Mouse (Mus musculus) heart, adult 2 months (tissue): ENCODE measurements around the gene Tmem273. TPM values are rescaled to one million over a fixed set of nuclear protein-coding genes. Genes with fewer than 3 reads are reported as not detected.

ENCODE experiments used
- DNase-seq, 2 experiments: peaks; one replicate each; pipeline ENCODE4 v3.0.0; 2021
- H3K27ac ChIP-seq: fragments of 200-600 bp; 2 replicates; pipeline ENCODE4 v1.8.1; 2022
- H3K27me3 ChIP-seq: fragments of 200-500 bp; 2 replicates; pipeline ENCODE4 v1.6.1; 2012; ENCODE audit warnings: mild to moderate bottlenecking, low read length, inconsistent platforms, mixed read lengths; ENCODE audit not compliant: control insufficient read depth, insufficient read depth
- H3K36me3 ChIP-seq: fragments of 200-500 bp; 2 replicates; pipeline ENCODE4 v1.6.1; 2012; ENCODE audit warnings: low read length, inconsistent platforms; ENCODE audit not compliant: control insufficient read depth, insufficient read depth
- H3K4me1 ChIP-seq: fragments of 200-500 bp; 2 replicates; pipeline ENCODE4 v1.6.1; 2011; ENCODE audit warnings: low read length; ENCODE audit not compliant: control insufficient read depth, insufficient read depth
- H3K4me3 ChIP-seq: fragments of 200-600 bp; 2 replicates; pipeline ENCODE4 v1.8.1; 2022
- H3K79me2 ChIP-seq: fragments of 200-500 bp; replicated peaks from 2 replicates; pipeline ENCODE4 v1.6.1; 2012; ENCODE audit warnings: mild to moderate bottlenecking, inconsistent platforms, low read length, moderate library complexity, mixed read lengths; ENCODE audit not compliant: control insufficient read depth, insufficient read depth
- H3K9ac ChIP-seq: fragments of 200-500 bp; 2 replicates; pipeline ENCODE4 v1.6.1; 2012; ENCODE audit warnings: low read depth, mild to moderate bottlenecking, control low read depth, inconsistent platforms, low read length, mixed read lengths
- CTCF ChIP-seq: fragments of 200-600 bp; IDR thresholded peaks from 2 replicates; pipeline ENCODE4 v1.8.1; 2022; ENCODE audit warnings: antibody characterized with exemption, mild to moderate bottlenecking, moderate library complexity
- EP300 ChIP-seq: fragments of 200-500 bp; IDR thresholded peaks from 2 replicates; pipeline ENCODE4 v1.6.1; 2011; ENCODE audit warnings: low read depth, low read length, control low read depth; ENCODE audit not compliant: insufficient read depth
- POLR2A ChIP-seq: fragments of 200-500 bp; IDR thresholded peaks from 2 replicates; pipeline ENCODE4 v1.6.1; 2011; ENCODE audit warnings: mild to moderate bottlenecking, low read depth, low read length, control low read depth; ENCODE audit not compliant: insufficient read depth
- WGBS: fragments of 180-500 bp; shearing (Covaris S2); methylation state at CpG from one replicate; pipeline ENCODE4 v1.1.7; 2018; 5-methylcytosine and 5-hydroxymethylcytosine counted together
- intact Hi-C: fragments of 180-260 bp; cut with DNase I; formaldehyde crosslinking; loops from one replicate; pipeline ENCODE4 v1.15.1; 2025
- polyA plus RNA-seq: library from polyadenylated mRNA; depleted of rRNA; stranded (reverse); fragments of >200 nt; gene quantifications from 2 replicates; pipeline ENCODE4 v1.2.3, GENCODE M21; 2012
- total RNA-seq, 2 experiments: library from RNA; stranded (reverse); gene quantifications; 2 replicates each; pipeline ENCODE4 v1.2.3; 2021

Tmem273 gene
- total and polyA plus RNA-seq, 3 experiments, result 0.50 to 1.1 (median 0.86) TPM

- TF ChIP-seq POLR2A (no peak), CTCF (no peak), EP300 (no peak)
- Histone ChIP-seq H3K27ac (no peak overlapping the region), H3K36me3 (no peaks in the 10 kb centered on the region), H3K4me3 (no peak overlapping the region), H3K4me1 (no peaks in the 10 kb centered on the region), H3K79me2 (no peaks in the 10 kb centered on the region), H3K9ac (no peak overlapping the region), H3K27me3 (0 out of 2 replicates have a peak, but pooled peaks cover 3% of the 10 kb centered on the region)
- intact Hi-C loops, result no loop called here
- WGBS, result 89% methylated on average over 1 of the region's 1 CpGs
- DNase-seq, result no peak
These were observed 23.6 kb upstream of the Tmem273 start for GRCm38 (mm10) chr14:32762177-32762576.

GRCm38 (mm10) chr14:32770563-32770962, 15.2 kb upstream of the Tmem273 start:
- WGBS, result 74% methylated on average over 6 of the region's 6 CpGs
- Histone ChIP-seq H3K27me3 (no peaks in the 10 kb centered on the region), H3K27ac (no peak overlapping the region), H3K36me3 (no peaks in the 10 kb centered on the region), H3K4me3 (no peak overlapping the region), H3K79me2 (no peaks in the 10 kb centered on the region), H3K9ac (no peak overlapping the region), H3K4me1 (no peaks in the 10 kb centered on the region)
- TF ChIP-seq EP300, result no peak
- no peak for TF ChIP-seq CTCF
- no peak for TF ChIP-seq POLR2A
- intact Hi-C loops, result loop anchor here (5.0 kb wide), 1 partner anchor 432 kb away; no protein-coding TSS in a partner anchor
- DNase-seq, result no peak

GRCm38 (mm10) chr14:32772085-32772484, 13.7 kb upstream of the Tmem273 start:
- Histone ChIP-seq H3K4me1 (no peaks in the 10 kb centered on the region), H3K27ac (no peak overlapping the region), H3K4me3 (no peak overlapping the region), H3K79me2 (no peaks in the 10 kb centered on the region), H3K36me3 (no peaks in the 10 kb centered on the region), H3K27me3 (no peaks in the 10 kb centered on the region), H3K9ac (no peak overlapping the region)
- 90% methylated on average over 4 of the region's 4 CpGs for WGBS
- DNase-seq, result no peak
- intact Hi-C loops, result loop anchor here (1.0 to 5.0 kb wide), 3 partner anchors 187 to 430 kb away; no protein-coding TSS in a partner anchor
- TF ChIP-seq POLR2A (no peak), EP300 (no peak), CTCF (no peak)

GRCm38 (mm10) chr14:32772791-32773190, 13.0 kb upstream of the Tmem273 start:
- intact Hi-C loops, result loop anchor here (1.0 to 5.0 kb wide), 3 partner anchors 187 to 430 kb away; no protein-coding TSS in a partner anchor
- peak; percentile 37 to 54 for DNase-seq
- no peak overlapping the region for H3K4me3 ChIP-seq
- no peaks in the 10 kb centered on the region for H3K27me3 ChIP-seq
- H3K4me1 ChIP-seq, result no peaks in the 10 kb centered on the region
- H3K9ac ChIP-seq, result no peak overlapping the region
- H3K27ac ChIP-seq, result no peak overlapping the region
- H3K79me2 ChIP-seq, result no peaks in the 10 kb centered on the region
- H3K36me3 ChIP-seq, result no peaks in the 10 kb centered on the region
- TF ChIP-seq EP300 (no peak), CTCF (peak; percentile 77)
- 56% methylated on average over 3 of the region's 3 CpGs for WGBS

- Histone ChIP-seq H3K79me2 (no peaks in the 10 kb centered on the region), H3K27ac (no peak overlapping the region), H3K36me3 (no peaks in the 10 kb centered on the region), H3K27me3 (no peaks in the 10 kb centered on the region), H3K4me3 (no peak overlapping the region), H3K9ac (no peak overlapping the region), H3K4me1 (no peaks in the 10 kb centered on the region)
- 87% methylated on average over 3 of the region's 3 CpGs for WGBS
- TF ChIP-seq POLR2A, result no peak
- no peak for TF ChIP-seq CTCF
- no peak for TF ChIP-seq EP300
- intact Hi-C loops, result loop anchor here (2.0 to 5.0 kb wide), 2 partner anchors 259 to 429 kb away; no protein-coding TSS in a partner anchor
- no peak for DNase-seq
These were observed 12.3 kb upstream of the Tmem273 start for GRCm38 (mm10) chr14:32773456-32773855.

- Histone ChIP-seq H3K27ac (no peak overlapping the region), H3K4me1 (no peaks in the 10 kb centered on the region), H3K79me2 (no peaks in the 10 kb centered on the region), H3K27me3 (no peaks in the 10 kb centered on the region), H3K4me3 (no peak overlapping the region), H3K36me3 (no peaks in the 10 kb centered on the region), H3K9ac (no peak overlapping the region)
- WGBS, result 93% methylated on average over 7 of the region's 7 CpGs
- intact Hi-C loops, result no loop called here
- TF ChIP-seq POLR2A (no peak), CTCF (no peak), EP300 (no peak)
- no peak for DNase-seq
These were observed 9.7 kb upstream of the Tmem273 start for GRCm38 (mm10) chr14:32776077-32776476.
